Mouse (Mus musculus) liver, postnatal 0 days (tissue): ENCODE results near the gene Rbm4b. TPM values are rescaled to one million over a fixed set of nuclear protein-coding genes. Genes with fewer than 3 reads are reported as not detected.

Experiments
- ATAC-seq: fragments of 200-750 bp; cut with Nextera tagmentation; 2 replicates; pipeline ENCODE4 v1.8.0; 2017; ENCODE audit warnings: mild to moderate bottlenecking, moderate library complexity
- DNase-seq: peaks from one replicate; pipeline ENCODE4 v3.0.0-alpha.2; 2016
- H3K27ac ChIP-seq: fragments of 300-500 bp; sonication (generic); 2 replicates; pipeline ENCODE4 v1.5.1; 2014; ENCODE audit warnings: antibody characterized with exemption, moderate library complexity, mild to moderate bottlenecking, low read depth
- H3K27me3 ChIP-seq: fragments of 300-500 bp; sonication (generic); 2 replicates; pipeline ENCODE4 v1.6.1; 2014; ENCODE audit warnings: low read length, control low read depth, mixed read lengths; ENCODE audit not compliant: insufficient read depth
- H3K36me3 ChIP-seq: fragments of 300-500 bp; sonication (generic); replicated peaks from 2 replicates; pipeline ENCODE4 v1.6.1; 2014; ENCODE audit warnings: mild to moderate bottlenecking, control low read depth, low read length, moderate library complexity, mixed read lengths; ENCODE audit not compliant: insufficient read depth
- H3K4me1 ChIP-seq: fragments of 300-500 bp; sonication (generic); 2 replicates; pipeline ENCODE4 v1.6.1; 2014; ENCODE audit warnings: antibody characterized with exemption, mild to moderate bottlenecking, control low read depth; ENCODE audit not compliant: insufficient read depth
- H3K4me2 ChIP-seq: fragments of 300-500 bp; sonication (generic); 2 replicates; pipeline ENCODE4 v1.6.1; 2014; ENCODE audit warnings: low read depth, mild to moderate bottlenecking, low read length, moderate library complexity, mixed read lengths
- H3K4me3 ChIP-seq: fragments of 300-500 bp; sonication (generic); 2 replicates; pipeline ENCODE4 v1.5.1; 2014; ENCODE audit warnings: low read depth, low read length
- H3K9ac ChIP-seq: fragments of 300-500 bp; sonication (generic); replicated peaks from 2 replicates; pipeline ENCODE4 v1.6.1; 2014; ENCODE audit warnings: mild to moderate bottlenecking, moderate library complexity
- H3K9me3 ChIP-seq: fragments of 300-500 bp; sonication (generic); 2 replicates; pipeline ENCODE4 v1.6.1; 2016; ENCODE audit warnings: mild to moderate bottlenecking, control low read depth, low read length, mixed read lengths
- CTCF ChIP-seq: sonication (generic); IDR thresholded peaks from 2 replicates; pipeline ENCODE4 v1.5.1; 2016; ENCODE audit warnings: antibody characterized with exemption, low read depth
- EP300 ChIP-seq: IDR thresholded peaks from 2 replicates; pipeline ENCODE4 v1.6.1; 2016; ENCODE audit warnings: antibody characterized with exemption, low read depth, mild to moderate bottlenecking
- WGBS: fragments of 180-500 bp; shearing (Covaris S2); extraction: QIAGEN DNeasy Blood & Tissue Kit; methylation state at CpG from one replicate; pipeline ENCODE4 v1.1.7; 2014; ENCODE audit not compliant: insufficient replicate concordance; 5-methylcytosine and 5-hydroxymethylcytosine counted together
- polyA plus RNA-seq: library from polyadenylated mRNA; unstranded; fragments of >200 nt; fragmentation: Nextera tagmentation; extraction: Ambion mirVana; gene quantifications from 2 replicates; pipeline ENCODE4 v1.2.1, GENCODE M21; 2015

Rbm4b gene
- polyA plus RNA-seq, 1 experiment from 2014 or later = 14.1 TPM

DNA sequence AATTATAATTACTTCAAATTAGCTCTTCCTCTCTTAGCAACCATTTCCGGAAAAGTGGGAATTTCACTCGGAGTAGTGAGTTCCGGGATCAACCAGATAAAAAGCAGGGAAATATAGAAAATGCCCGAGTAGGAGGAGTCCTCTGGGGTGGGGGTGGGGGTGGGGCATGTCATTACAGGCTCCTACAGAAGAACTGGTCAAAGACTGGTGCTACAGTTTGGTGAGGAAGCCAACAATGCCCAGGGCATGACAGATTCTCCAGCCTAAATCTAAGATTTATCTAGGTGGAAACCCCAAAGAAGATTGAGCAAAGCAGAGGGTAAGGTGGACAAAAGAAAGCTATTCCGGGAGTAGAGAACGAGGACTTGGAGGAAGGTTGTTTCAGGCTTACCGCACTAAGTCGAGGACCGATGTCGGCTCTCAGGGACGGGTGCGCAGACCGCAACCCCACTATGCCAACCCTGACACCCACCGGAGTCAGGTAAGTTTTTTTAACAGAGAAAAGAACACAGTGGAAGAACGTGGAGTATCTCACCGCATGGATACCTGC lies 37.1 kb downstream of the Rbm4b start:
- peak overlapping the region; percentile 79 for H3K4me3 ChIP-seq
- no peaks in the 10 kb centered on the region for H3K27me3 ChIP-seq
- peak overlapping the region; percentile 89 for H3K27ac ChIP-seq
- DNase-seq (peak; percentile 69), ATAC-seq (peak; percentile 61)
- H3K36me3 ChIP-seq = peaks cover 39% of the 10 kb centered on the region
- TF ChIP-seq CTCF (no peak), EP300 (no peak)
- H3K9me3 ChIP-seq = no peaks in the 10 kb centered on the region
- peaks cover 25% of the 10 kb centered on the region for H3K4me1 ChIP-seq
- H3K9ac ChIP-seq = peak overlapping the region; percentile 75
- 1% methylated on average over 16 of the region's 16 CpGs for WGBS
- H3K4me2 ChIP-seq = peak overlapping the region; percentile 85

DNA sequence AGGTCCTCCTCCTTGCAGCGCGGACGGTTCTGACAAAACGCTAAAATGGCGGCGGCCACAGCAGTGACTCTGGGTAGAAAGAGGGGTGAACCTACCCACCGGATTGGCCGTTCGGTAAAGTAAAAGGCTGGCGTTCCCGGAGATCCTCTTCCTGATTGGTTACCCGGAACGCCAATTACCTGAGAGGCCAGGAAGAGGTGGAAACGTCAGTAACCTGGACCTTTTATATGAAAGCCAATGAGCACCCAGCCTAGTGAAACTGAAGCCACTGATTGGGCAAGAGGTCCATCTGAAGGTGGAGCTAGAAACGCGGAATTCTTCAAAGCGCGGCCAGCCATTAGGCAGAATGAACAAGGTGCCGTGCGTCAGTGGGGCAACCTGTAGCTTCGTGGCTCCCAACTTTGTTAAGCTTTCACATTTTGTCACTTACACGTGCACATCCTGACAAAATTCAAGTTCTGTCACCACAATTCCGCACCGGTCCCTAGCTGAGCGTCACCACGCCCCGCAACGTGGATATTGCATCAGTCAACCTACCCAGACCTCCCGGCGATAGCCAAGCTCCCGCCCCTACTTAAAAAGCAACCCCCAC lies 37.6 kb downstream of the Rbm4b start, which contains the start of gene Rbm4:
TSS of gene Rbm4 (minus strand) at position 71 of the 592 bp plus-strand sequence.
- under 1% methylated on average over 31 of the region's 31 CpGs for WGBS
- Histone ChIP-seq H3K4me2 (peak within 1 kb of the TSS; percentile 85), H3K4me1 (peaks cover 25% of the 10 kb centered on the region), H3K9ac (peak within 1 kb of the TSS; percentile 75), H3K27me3 (no peaks in the 10 kb centered on the region), H3K36me3 (peaks cover 43% of the 10 kb centered on the region), H3K4me3 (peak within 1 kb of the TSS; percentile 79), H3K27ac (peak within 1 kb of the TSS; percentile 89), H3K9me3 (no peaks in the 10 kb centered on the region)
- peak; percentile 98 for ATAC-seq
- TF ChIP-seq CTCF (no peak), EP300 (peak; percentile 58; the same call in 1 of the 2 replicates)
- DNase-seq = peak; percentile 95

DNA sequence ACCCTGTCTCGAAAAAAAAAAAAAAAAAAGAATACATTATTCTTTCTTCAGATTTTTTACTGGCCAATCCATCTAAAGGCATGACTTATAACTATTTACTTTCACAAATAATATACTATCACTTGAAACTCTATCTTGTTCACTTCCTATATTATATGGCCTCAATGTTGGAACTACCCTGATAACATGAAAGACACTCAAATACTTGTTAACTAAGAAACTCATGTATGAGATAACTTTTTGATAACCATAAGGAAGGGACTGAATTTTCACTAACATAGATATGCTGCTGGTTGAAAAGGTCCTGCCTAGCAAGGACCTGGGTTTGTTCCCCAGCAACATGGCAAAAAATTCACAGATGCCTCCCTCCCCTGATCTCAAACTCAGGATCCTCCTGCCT lies 39.6 kb downstream of the Rbm4b start:
- no peaks in the 10 kb centered on the region for H3K27me3 ChIP-seq
- 83% methylated on average over 1 of the region's 1 CpGs for WGBS
- no peak overlapping the region for H3K4me3 ChIP-seq
- H3K9me3 ChIP-seq = no peaks in the 10 kb centered on the region
- TF ChIP-seq CTCF (no peak), EP300 (no peak)
- H3K36me3 ChIP-seq = peaks cover 47% of the 10 kb centered on the region
- no peak overlapping the region for H3K27ac ChIP-seq
- H3K4me1 ChIP-seq = peaks cover 21% of the 10 kb centered on the region
- no peak overlapping the region for H3K9ac ChIP-seq
- no peak overlapping the region for H3K4me2 ChIP-seq
- ATAC-seq = no peak
- no peak for DNase-seq

DNA sequence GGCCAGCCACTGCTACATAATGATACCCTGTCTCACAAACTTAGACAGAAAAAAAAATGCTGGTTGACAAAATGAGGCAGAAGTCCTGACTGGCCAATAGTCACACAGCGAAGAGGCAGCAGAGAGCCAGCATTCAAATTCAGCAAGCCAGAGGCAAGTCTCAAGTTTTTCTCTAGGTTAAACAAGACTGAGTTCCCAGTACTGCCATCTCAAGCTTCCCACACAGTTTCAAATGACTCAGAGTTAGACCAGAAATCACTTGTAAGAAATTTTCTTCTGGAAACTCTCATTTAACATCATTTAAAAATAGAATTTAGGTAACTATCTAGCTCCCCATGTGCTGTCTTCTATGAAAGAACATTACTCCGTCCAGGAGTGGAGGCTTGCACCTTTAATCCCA lies 41.5 kb downstream of the Rbm4b start:
- Histone ChIP-seq H3K4me1 (peaks cover 13% of the 10 kb centered on the region), H3K4me3 (no peak overlapping the region), H3K4me2 (no peak overlapping the region), H3K9ac (no peak overlapping the region), H3K36me3 (peaks cover 53% of the 10 kb centered on the region), H3K27ac (no peak overlapping the region), H3K9me3 (no peaks in the 10 kb centered on the region), H3K27me3 (no peaks in the 10 kb centered on the region)
- WGBS = 88% methylated on average over 2 of the region's 2 CpGs
- TF ChIP-seq CTCF (no peak), EP300 (no peak)
- ATAC-seq (no peak), DNase-seq (no peak)

DNA sequence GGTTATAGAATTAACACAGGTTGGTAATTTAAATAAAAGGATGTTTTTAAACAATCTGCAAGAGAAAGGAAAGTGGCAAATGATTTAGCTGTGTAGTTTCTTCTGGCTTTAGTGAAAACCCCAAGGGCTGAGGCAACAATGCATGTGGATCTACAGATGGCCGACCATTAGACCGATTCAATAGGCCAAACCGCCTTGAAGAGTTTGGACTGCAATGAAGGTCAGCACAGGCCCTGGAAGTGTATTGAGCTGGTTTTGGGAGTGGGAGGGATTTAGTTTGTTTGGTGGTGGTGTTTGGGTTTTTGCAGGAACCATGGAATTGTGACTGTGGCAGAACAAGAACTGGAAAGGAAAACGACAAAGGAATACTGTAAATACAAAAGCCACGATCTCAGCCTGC lies 42.8 kb downstream of the Rbm4b start:
- H3K27ac ChIP-seq = no peak overlapping the region
- no peak overlapping the region for H3K9ac ChIP-seq
- H3K4me1 ChIP-seq = peaks cover 13% of the 10 kb centered on the region
- no peak overlapping the region for H3K4me3 ChIP-seq
- no peak for ATAC-seq
- no peak overlapping the region for H3K4me2 ChIP-seq
- H3K36me3 ChIP-seq = peaks cover 65% of the 10 kb centered on the region
- DNase-seq = no peak
- no peaks in the 10 kb centered on the region for H3K27me3 ChIP-seq
- TF ChIP-seq EP300 = no peak
- TF ChIP-seq CTCF = no peak
- 89% methylated on average over 5 of the region's 5 CpGs for WGBS
- no peaks in the 10 kb centered on the region for H3K9me3 ChIP-seq

DNA sequence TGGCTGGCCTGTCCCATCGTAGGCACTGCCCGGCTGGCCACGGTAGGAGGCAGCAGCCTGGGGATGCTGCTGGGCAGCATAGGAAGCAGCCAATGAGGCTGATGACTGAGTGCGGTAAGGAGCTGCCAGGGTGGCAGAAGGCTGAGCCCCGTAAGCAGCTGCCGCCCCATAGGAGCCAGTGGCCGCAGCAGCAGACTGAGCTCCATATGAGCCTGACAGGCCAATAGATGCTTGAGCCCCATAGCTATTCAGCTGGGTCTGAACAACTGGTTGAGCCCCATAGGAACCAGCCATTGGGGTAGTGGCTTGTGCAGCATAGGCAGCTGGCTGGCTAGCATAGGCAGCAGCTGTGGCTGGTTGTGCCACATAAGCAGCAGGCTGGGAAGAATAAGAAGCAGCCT lies 46.4 kb downstream of the Rbm4b start:
- no peak for TF ChIP-seq EP300
- TF ChIP-seq CTCF = no peak
- WGBS = 99% methylated on average over 7 of the region's 7 CpGs
- Histone ChIP-seq H3K4me2 (no peak overlapping the region), H3K9me3 (no peaks in the 10 kb centered on the region), H3K27me3 (no peaks in the 10 kb centered on the region), H3K9ac (no peak overlapping the region), H3K4me1 (peaks cover 6% of the 10 kb centered on the region; the same call in 1 of the 2 replicates), H3K36me3 (peaks cover 65% of the 10 kb centered on the region), H3K27ac (no peak overlapping the region), H3K4me3 (no peak overlapping the region)
- no peak for ATAC-seq
- no peak for DNase-seq
